Mouse (Mus musculus) heart, embryonic 13.5 days (tissue): ENCODE results near the gene Ntrk3. TPM values are rescaled to one million over a fixed set of nuclear protein-coding genes. Genes with fewer than 3 reads are reported as not detected.

Experiments
- ATAC-seq: fragments of 200-750 bp; cut with Nextera tagmentation; 2 replicates; pipeline ENCODE4 v1.8.0; 2017; ENCODE audit warnings: moderate TSS enrichment; ENCODE audit not compliant: insufficient number of reproducible peaks, low FRiP score, low TSS enrichment; ENCODE audit errors: extremely low read depth
- H3K27ac ChIP-seq: fragments of 300-500 bp; sonication (generic); replicated peaks from 2 replicates; pipeline ENCODE4 v1.5.1; 2015; ENCODE audit warnings: moderate library complexity, mild to moderate bottlenecking, inconsistent platforms
- H3K27me3 ChIP-seq: fragments of 300-500 bp; sonication (generic); replicated peaks from 2 replicates; pipeline ENCODE4 v1.6.1; 2015; ENCODE audit warnings: mild to moderate bottlenecking, inconsistent platforms
- H3K36me3 ChIP-seq: fragments of 300-500 bp; sonication (generic); 2 replicates; pipeline ENCODE4 v1.6.1; 2015; ENCODE audit warnings: mild to moderate bottlenecking, inconsistent platforms
- H3K4me1 ChIP-seq: fragments of 300-500 bp; sonication (generic); 2 replicates; pipeline ENCODE4 v1.6.1; 2015; ENCODE audit warnings: inconsistent platforms
- H3K4me2 ChIP-seq: fragments of 300-500 bp; sonication (generic); 2 replicates; pipeline ENCODE4 v1.6.1; 2015; ENCODE audit warnings: inconsistent platforms, mild to moderate bottlenecking, moderate library complexity
- H3K4me3 ChIP-seq: fragments of 300-500 bp; sonication (generic); 2 replicates; pipeline ENCODE4 v1.5.1; 2015; ENCODE audit warnings: moderate library complexity, mild to moderate bottlenecking, inconsistent platforms
- H3K9ac ChIP-seq: fragments of 300-500 bp; sonication (generic); 2 replicates; pipeline ENCODE4 v1.6.1; 2015; ENCODE audit warnings: inconsistent platforms, mild to moderate bottlenecking, moderate library complexity
- H3K9me3 ChIP-seq: fragments of 300-500 bp; sonication (generic); 2 replicates; pipeline ENCODE4 v1.6.1; 2016; ENCODE audit warnings: inconsistent platforms
- WGBS: fragments of 180-500 bp; shearing (Covaris S2); methylation state at CpG from one replicate; pipeline ENCODE4 v1.1.7; 2015; ENCODE audit warnings: mixed read lengths; 5-methylcytosine and 5-hydroxymethylcytosine counted together
- polyA plus RNA-seq: library from polyadenylated mRNA; unstranded; fragments of >200 nt; fragmentation: Nextera tagmentation; extraction: Ambion mirVana; gene quantifications from 2 replicates; pipeline ENCODE4 v1.2.1, GENCODE M21; 2015

Ntrk3 gene
- polyA plus RNA-seq, 1 experiment from 2014 or later, result 1.1 TPM

- H3K4me1 ChIP-seq, result no peaks in the 10 kb centered on the region
- H3K9ac ChIP-seq, result no peak overlapping the region
- no peak overlapping the region for H3K4me3 ChIP-seq
- H3K36me3 ChIP-seq, result no peaks in the 10 kb centered on the region
- H3K27me3 ChIP-seq, result no peaks in the 10 kb centered on the region
- no peaks in the 10 kb centered on the region for H3K9me3 ChIP-seq
- H3K4me2 ChIP-seq, result no peak overlapping the region
- WGBS, result 83% methylated on average over 1 of the region's 1 CpGs
- no peak overlapping the region for H3K27ac ChIP-seq
- ATAC-seq, result no peak
Observed at GRCm38 (mm10) chr7:78471270-78471669, 266.5 kb downstream of the Ntrk3 start.

- H3K36me3 ChIP-seq, result no peaks in the 10 kb centered on the region
- no peak overlapping the region for H3K4me2 ChIP-seq
- H3K9me3 ChIP-seq, result no peaks in the 10 kb centered on the region
- no peak overlapping the region for H3K27ac ChIP-seq
- H3K27me3 ChIP-seq, result no peaks in the 10 kb centered on the region
- no peak for ATAC-seq
- H3K4me1 ChIP-seq, result no peaks in the 10 kb centered on the region
- no peak overlapping the region for H3K4me3 ChIP-seq
- H3K9ac ChIP-seq, result no peak overlapping the region
- 46% methylated on average over 5 of the region's 5 CpGs for WGBS
Observed at GRCm38 (mm10) chr7:78462605-78463004, 275.2 kb downstream of the Ntrk3 start.

- ATAC-seq, result no peak
- no peak overlapping the region for H3K4me3 ChIP-seq
- H3K4me2 ChIP-seq, result no peak overlapping the region
- H3K9ac ChIP-seq, result no peak overlapping the region
- no peaks in the 10 kb centered on the region for H3K4me1 ChIP-seq
- 46% methylated on average over 1 of the region's 1 CpGs for WGBS
- no peaks in the 10 kb centered on the region for H3K9me3 ChIP-seq
- H3K27ac ChIP-seq, result no peak overlapping the region
- no peaks in the 10 kb centered on the region for H3K36me3 ChIP-seq
- no peaks in the 10 kb centered on the region for H3K27me3 ChIP-seq
Observed at GRCm38 (mm10) chr7:78459021-78459420, 278.8 kb downstream of the Ntrk3 start.

- Histone ChIP-seq H3K4me2 (no peak overlapping the region), H3K9ac (no peak overlapping the region), H3K36me3 (no peaks in the 10 kb centered on the region), H3K27ac (no peak overlapping the region), H3K4me3 (no peak overlapping the region), H3K9me3 (no peaks in the 10 kb centered on the region), H3K4me1 (no peaks in the 10 kb centered on the region), H3K27me3 (no peaks in the 10 kb centered on the region)
- no peak for ATAC-seq
- WGBS, result 75% methylated on average over 2 of the region's 2 CpGs
Observed at GRCm38 (mm10) chr7:78451666-78452065, 286.1 kb downstream of the Ntrk3 start.

- H3K27me3 ChIP-seq, result no peaks in the 10 kb centered on the region
- 78% methylated on average over 6 of the region's 6 CpGs for WGBS
- no peak overlapping the region for H3K9ac ChIP-seq
- no peaks in the 10 kb centered on the region for H3K4me1 ChIP-seq
- H3K36me3 ChIP-seq, result no peaks in the 10 kb centered on the region
- no peak overlapping the region for H3K4me3 ChIP-seq
- no peak for ATAC-seq
- no peaks in the 10 kb centered on the region for H3K9me3 ChIP-seq
- H3K4me2 ChIP-seq, result no peak overlapping the region
- H3K27ac ChIP-seq, result no peak overlapping the region
Observed at GRCm38 (mm10) chr7:78449909-78450592, 287.8 kb downstream of the Ntrk3 start.

- Histone ChIP-seq H3K27me3 (no peaks in the 10 kb centered on the region), H3K27ac (no peak overlapping the region), H3K36me3 (no peaks in the 10 kb centered on the region), H3K4me3 (no peak overlapping the region), H3K4me1 (no peaks in the 10 kb centered on the region), H3K9ac (no peak overlapping the region), H3K4me2 (no peak overlapping the region), H3K9me3 (no peaks in the 10 kb centered on the region)
- no peak for ATAC-seq
- 64% methylated on average over 2 of the region's 2 CpGs for WGBS
Observed at GRCm38 (mm10) chr7:78448841-78449240, 289.0 kb downstream of the Ntrk3 start.

- Histone ChIP-seq H3K27me3 (no peaks in the 10 kb centered on the region), H3K4me2 (no peak overlapping the region), H3K9me3 (no peaks in the 10 kb centered on the region), H3K4me3 (no peak overlapping the region), H3K4me1 (no peaks in the 10 kb centered on the region), H3K9ac (no peak overlapping the region), H3K36me3 (no peaks in the 10 kb centered on the region), H3K27ac (no peak overlapping the region)
- no peak for ATAC-seq
- WGBS, result 69% methylated on average over 5 of the region's 5 CpGs
Observed at GRCm38 (mm10) chr7:78443373-78444036, 294.3 kb downstream of the Ntrk3 start.

GRCm38 (mm10) chr7:78441706-78442105, 296.1 kb downstream of the Ntrk3 start:
- no peaks in the 10 kb centered on the region for H3K36me3 ChIP-seq
- no peak for ATAC-seq

GRCm38 (mm10) chr7:78440896-78441295, 296.9 kb downstream of the Ntrk3 start:
- WGBS, result 69% methylated on average over 3 of the region's 3 CpGs
- no peaks in the 10 kb centered on the region for H3K36me3 ChIP-seq

More at GRCm38 (mm10) chr7:78441706-78442105, 296.1 kb downstream of the Ntrk3 start:
- Histone ChIP-seq H3K27me3 (no peaks in the 10 kb centered on the region), H3K4me3 (no peak overlapping the region), H3K9me3 (no peaks in the 10 kb centered on the region), H3K27ac (no peak overlapping the region), H3K4me2 (no peak overlapping the region), H3K9ac (no peak overlapping the region), H3K4me1 (no peaks in the 10 kb centered on the region)

GRCm38 (mm10) chr7:78440476-78440875, 297.3 kb downstream of the Ntrk3 start:
- Histone ChIP-seq H3K9me3 (no peaks in the 10 kb centered on the region), H3K27me3 (no peaks in the 10 kb centered on the region), H3K4me2 (no peak overlapping the region), H3K4me1 (no peaks in the 10 kb centered on the region), H3K36me3 (no peaks in the 10 kb centered on the region), H3K4me3 (no peak overlapping the region), H3K27ac (no peak overlapping the region), H3K9ac (no peak overlapping the region)
- no peak for ATAC-seq
- 86% methylated on average over 6 of the region's 6 CpGs for WGBS

More at GRCm38 (mm10) chr7:78440896-78441295, 296.9 kb downstream of the Ntrk3 start:
- Histone ChIP-seq H3K4me3 (no peak overlapping the region), H3K9ac (no peak overlapping the region), H3K9me3 (no peaks in the 10 kb centered on the region), H3K4me1 (no peaks in the 10 kb centered on the region), H3K27ac (no peak overlapping the region), H3K27me3 (no peaks in the 10 kb centered on the region), H3K4me2 (no peak overlapping the region)
- no peak for ATAC-seq

- Histone ChIP-seq H3K27ac (no peak overlapping the region), H3K36me3 (no peaks in the 10 kb centered on the region), H3K9ac (no peak overlapping the region), H3K4me3 (no peak overlapping the region), H3K27me3 (no peaks in the 10 kb centered on the region), H3K4me1 (no peaks in the 10 kb centered on the region), H3K4me2 (no peak overlapping the region), H3K9me3 (no peaks in the 10 kb centered on the region)
- no peak for ATAC-seq
- 65% methylated on average over 9 of the region's 9 CpGs for WGBS
Observed at GRCm38 (mm10) chr7:78439361-78440120, 298.3 kb downstream of the Ntrk3 start.
